Mouse (Mus musculus): Measurements from ENCODE around the gene Dpysl4.

The Dpysl4 gene

GRCm38 (mm10) chr7:139151116-139151515, 65.3 kb downstream of the Dpysl4 start:
- DNase-seq (ENCODE audit: low read depth), result peak; percentile 85

Data from induced T-regulatory cell, adult 2 months (primary cell).